Comparison of ENCODE assay signal across 7 mouse cellular contexts in genomic region chr6:88925640-88926205, GRCm38 (mm10). TPM values are rescaled to one million over a fixed set of nuclear protein-coding genes. Genes with fewer than 3 reads are reported as not detected.
DNase-seq lines count a peak whose midpoint lies in the region; ATAC-seq and TF ChIP-seq lines count a peak whose summit lies in the region.

No protein-coding gene starts in this region.

- ATAC-seq in midbrain, postnatal 0 days (ENCODE audit: low FRiP score), result no peak
- ATAC-seq in liver, embryonic 12.5 days, result no peak

- in situ Hi-C loops in ES-E14 (cut with MboI; ENCODE audit: low sequenced_read_pairs in 2 of 2, unreplicated experiment in 2 of 2), result loop anchor here (25.0 kb wide), 1 partner anchor 637 kb away; no protein-coding TSS in a partner anchor

- H3K4me2 ChIP-seq in midbrain, postnatal 0 days (ENCODE audit: low read depth, low read length, poor library complexity, severe bottlenecking), result no peak overlapping the region
- no peak overlapping the region for H3K4me2 ChIP-seq in liver, embryonic 12.5 days

- H3K4me3 ChIP-seq in ES-E14 (ENCODE audit: insufficient read depth in 1 of 2, low read depth in 1 of 2, low read length in 2 of 2, poor library complexity in 1 of 2, severe bottlenecking in 1 of 2), result no peak overlapping the region
- peak overlapping the region; percentile 29 for H3K4me3 ChIP-seq in hindbrain, embryonic 10.5 days
- H3K4me3 ChIP-seq in midbrain, postnatal 0 days (ENCODE audit: low read depth, low read length), result no peak overlapping the region
- no peak overlapping the region for H3K4me3 ChIP-seq in liver, embryonic 12.5 days

- H3K36me3 ChIP-seq in ES-E14 (ENCODE audit: control insufficient read depth, insufficient read depth, low read length, poor library complexity, severe bottlenecking), result no peaks in the 10 kb centered on the region
- H3K36me3 ChIP-seq in hindbrain, embryonic 10.5 days, result no peaks in the 10 kb centered on the region
- no peaks in the 10 kb centered on the region for H3K36me3 ChIP-seq in midbrain, postnatal 0 days (ENCODE audit: insufficient read depth, low read length)
- no peaks in the 10 kb centered on the region for H3K36me3 ChIP-seq in liver, embryonic 12.5 days

- H3K27me3 ChIP-seq in hindbrain, embryonic 10.5 days (ENCODE audit: insufficient read depth, poor library complexity, severe bottlenecking), result no peaks in the 10 kb centered on the region; the same call in 1 of the 2 replicates
- H3K27me3 ChIP-seq in midbrain, postnatal 0 days (ENCODE audit: insufficient read depth, low read length), result no peaks in the 10 kb centered on the region
- no peaks in the 10 kb centered on the region for H3K27me3 ChIP-seq in liver, embryonic 12.5 days (replicated peaks)

- 2% methylated on average over 4 of the region's 4 CpGs for WGBS in hindbrain, embryonic 10.5 days
- WGBS in midbrain, postnatal 0 days, result 15% methylated on average over 4 of the region's 4 CpGs
- WGBS in liver, embryonic 12.5 days (ENCODE audit: insufficient replicate concordance), result 48% methylated on average over 4 of the region's 4 CpGs

- H3K9me3 ChIP-seq in ES-E14 (ENCODE audit: control insufficient read depth, insufficient read depth, low read depth, low read length), result no peaks in the 10 kb centered on the region
- H3K9me3 ChIP-seq in hindbrain, embryonic 10.5 days, result no peaks in the 10 kb centered on the region
- no peaks in the 10 kb centered on the region for H3K9me3 ChIP-seq in midbrain, postnatal 0 days (ENCODE audit: low read length)
- H3K9me3 ChIP-seq in liver, embryonic 12.5 days (replicated peaks), result no peaks in the 10 kb centered on the region

- no peak for TF ChIP-seq CTCF in midbrain, postnatal 0 days (IDR thresholded peaks at IDR 0.05)

- H3K9ac ChIP-seq in ES-E14 (ENCODE audit: insufficient read depth, low read depth, low read length, poor library complexity, severe bottlenecking), result no peak overlapping the region
- 0 out of 2 replicates have a peak overlapping the region, but pooled peaks have one; percentile 20 for H3K9ac ChIP-seq in midbrain, postnatal 0 days (replicated peaks; ENCODE audit: low read length, poor library complexity, severe bottlenecking)
- H3K9ac ChIP-seq in liver, embryonic 12.5 days, result no peak overlapping the region

- peak; percentile 42 for DNase-seq in CD4-positive, CD25-positive, alpha-beta regulatory T cell, adult 2 months (ENCODE audit: low read depth, low spot score)
- peak; percentile 54 for DNase-seq in ES-E14 (ENCODE audit: low read depth, low spot score)
- peak; percentile 90 for DNase-seq in hindbrain, embryonic 10.5 days (ENCODE audit: low spot score)
- DNase-seq in midbrain, postnatal 0 days (ENCODE audit: low spot score), result no peak
- no peak for DNase-seq in layer of hippocampus, postnatal 10 days (ENCODE audit: low spot score in 2 of 2)
- no peak for DNase-seq in layer of hippocampus, adult 11-12 months (ENCODE audit: low spot score)

- H3K27ac ChIP-seq in ES-E14 (ENCODE audit: insufficient read depth, low read depth, low read length, poor library complexity, severe bottlenecking), result no peak overlapping the region
- H3K27ac ChIP-seq in hindbrain, embryonic 10.5 days, result peak overlapping the region; percentile 93
- peak overlapping the region; percentile 47; the same call in 1 of the 2 replicates for H3K27ac ChIP-seq in midbrain, postnatal 0 days (ENCODE audit: low read depth, low read length)
- no peak overlapping the region for H3K27ac ChIP-seq in liver, embryonic 12.5 days

- H3K4me1 ChIP-seq in ES-E14 (ENCODE audit: control insufficient read depth in 2 of 2, insufficient read depth in 2 of 2, low read length in 2 of 2, poor library complexity in 1 of 2), result peaks cover 0 to 9% of the 10 kb centered on the region in 2 experiments; a peak in 2 of 4 replicates
- H3K4me1 ChIP-seq in hindbrain, embryonic 10.5 days (replicated peaks), result peaks cover 78% of the 10 kb centered on the region
- peaks cover 12% of the 10 kb centered on the region; the same call in 1 of the 2 replicates for H3K4me1 ChIP-seq in midbrain, postnatal 0 days (ENCODE audit: insufficient read depth, low read length)
- H3K4me1 ChIP-seq in liver, embryonic 12.5 days, result peaks cover 24% of the 10 kb centered on the region

TF ChIP-seq in ES-E14, 5 proteins besides CTCF, POLR2A, EP300 and RAD21:
- TF ChIP-seq ZNF384 (IDR thresholded peaks at IDR 0.05; ENCODE audit: low read depth, low read length), result no peak

RNA-seq across cellular contexts. Expression of gene Tpra1, which starts 23.7 kb away (rescaled TPM):
- total RNA-seq in ES-E14 (2012; rRNA removed), result 31.0 and 67.2 TPM in 2 replicates
- 60.5 and 62.3 TPM in 2 replicates for polyA plus RNA-seq in hindbrain, embryonic 10.5 days (2016; fragmentation: Nextera tagmentation; extraction: Ambion mirVana)
- 65.7 and 69.7 TPM in 2 replicates for total RNA-seq in midbrain, postnatal 0 days (2014; rRNA removed)
- polyA plus RNA-seq in midbrain, postnatal 0 days (2015; fragmentation: Nextera tagmentation; extraction: Ambion mirVana), result 52.7 and 67.5 TPM in 2 replicates
- total RNA-seq in layer of hippocampus, postnatal 10 days (2021), result 10 to 100 TPM; 38.8 to 47.5 TPM
- 52.7 and 53.9 TPM in 2 replicates for polyA plus RNA-seq in liver, embryonic 12.5 days (2016; fragmentation: Nextera tagmentation; extraction: Ambion mirVana)

RNA-seq across cellular contexts. Expression of gene Mcm2, which starts 27.1 kb away (rescaled TPM):
- 222 and 237 TPM in 2 replicates for total RNA-seq in ES-E14 (2012; rRNA removed)
- 222 and 292 TPM in 2 replicates for polyA plus RNA-seq in hindbrain, embryonic 10.5 days (2016; fragmentation: Nextera tagmentation; extraction: Ambion mirVana)
- 11.4 and 16.2 TPM in 2 replicates for total RNA-seq in midbrain, postnatal 0 days (2014; rRNA removed)
- polyA plus RNA-seq in midbrain, postnatal 0 days (2015; fragmentation: Nextera tagmentation; extraction: Ambion mirVana), result 7.6 and 7.7 TPM in 2 replicates
- 1 to 10 TPM; 9.7 TPM for total RNA-seq in layer of hippocampus, postnatal 10 days (2021)
- polyA plus RNA-seq in liver, embryonic 12.5 days (2016; fragmentation: Nextera tagmentation; extraction: Ambion mirVana), result 240 and 243 TPM in 2 replicates

RNA-seq across cellular contexts. Expression of gene Podxl2, which starts 50.9 kb away (rescaled TPM):
- total RNA-seq in ES-E14 (2012; rRNA removed), result 5.0 and 5.7 TPM in 2 replicates
- 81.1 and 182 TPM in 2 replicates for polyA plus RNA-seq in hindbrain, embryonic 10.5 days (2016; fragmentation: Nextera tagmentation; extraction: Ambion mirVana)
- 883 and 1,011 TPM in 2 replicates for total RNA-seq in midbrain, postnatal 0 days (2014; rRNA removed)
- polyA plus RNA-seq in midbrain, postnatal 0 days (2015; fragmentation: Nextera tagmentation; extraction: Ambion mirVana), result 727 and 776 TPM in 2 replicates
- total RNA-seq in layer of hippocampus, postnatal 10 days (2021), result 100 to 1,000 TPM; 308 to 330 TPM
- 4.6 and 5.0 TPM in 2 replicates for polyA plus RNA-seq in liver, embryonic 12.5 days (2016; fragmentation: Nextera tagmentation; extraction: Ambion mirVana)

Comparison
In these comparisons a context has a peak if more than half of its experiments do, and no peak if none do; other contexts are left out.
1. DNase-seq: peak in CD4-positive, CD25-positive, alpha-beta regulatory T cell, adult 2 months (single experiment), ES-E14 (single experiment) and hindbrain, embryonic 10.5 days (single experiment); none in midbrain, postnatal 0 days (single experiment), layer of hippocampus, postnatal 10 days (0 of 2) and layer of hippocampus, adult 11-12 months (single experiment).
2. H3K27ac ChIP-seq: peak in hindbrain, embryonic 10.5 days (single experiment) and midbrain, postnatal 0 days (single experiment); none in ES-E14 (single experiment) and liver, embryonic 12.5 days (single experiment).
3. RNA of gene Mcm2, which starts 27.1 kb away (total RNA-seq): 222 to 237 TPM in ES-E14; 11.4 to 16.2 TPM in midbrain, postnatal 0 days and 9.7 TPM in layer of hippocampus, postnatal 10 days; every median in the first group is over 10 times any median in the second.
4. RNA of gene Podxl2, which starts 50.9 kb away (total RNA-seq): 883 to 1,011 TPM in midbrain, postnatal 0 days and 308 to 330 TPM in layer of hippocampus, postnatal 10 days; 5.0 to 5.7 TPM in ES-E14; every median in the first group is over 10 times any median in the second.